Comparison of ENCODE assay signal across 8 mouse cellular contexts in genomic region chr16:10639111-10639889, GRCm38 (mm10).
DNase-seq lines count a peak whose midpoint lies in the region; ATAC-seq lines count a peak whose summit lies in the region.
"Had no signal": no experiment of that assay in that cellular context is flagged by ENCODE, and none has a peak within 500 bp of the region (broad histone marks: within the 10 kb centered on the region; RNA-seq: fewer than 3 reads in every experiment).

No protein-coding gene starts in this region.

- no peaks in the 10 kb centered on the region for H3K27me3 ChIP-seq in megakaryocyte, embryonic 14.5 days (replicated peaks)
- H3K27me3 ChIP-seq in limb, embryonic 10.5 days (ENCODE audit: low read depth, poor library complexity, severe bottlenecking) = no peaks in the 10 kb centered on the region
- H3K27me3 ChIP-seq: embryonic facial prominence, embryonic 13.5 days had no signal

- peaks cover 88% of the 10 kb centered on the region for H3K4me1 ChIP-seq in megakaryocyte, embryonic 14.5 days
- H3K4me1 ChIP-seq in limb, embryonic 10.5 days = peaks cover 39% of the 10 kb centered on the region

- H3K27ac ChIP-seq in limb, embryonic 10.5 days = peak overlapping the region; percentile 26; the same call in 1 of the 2 replicates
- H3K27ac ChIP-seq: embryonic facial prominence, embryonic 13.5 days had no signal

- ATAC-seq in megakaryocyte, adult 5-6 weeks (ENCODE audit: poor library complexity, severe bottlenecking) = no peak

- 81% methylated on average over 13 of the region's 13 CpGs for whole genome bisulfite sequencing in limb, embryonic 10.5 days

- peak; percentile 66 for DNase-seq in gonadal fat pad, adult 2 months (ENCODE audit: low read depth)
- no peak for DNase-seq in limb, embryonic 10.5 days (ENCODE audit: low spot score)
- DNase-seq in thymus, postnatal 36 days = peak; percentile 52 to 60
- no peak for DNase-seq in lung, postnatal 14 days
- DNase-seq in adrenal gland, adult 18-20 months (ENCODE audit: low spot score in 2 of 2) = no peak

- peaks cover 42% of the 10 kb centered on the region for H3K36me3 ChIP-seq in megakaryocyte, embryonic 14.5 days (replicated peaks; ENCODE audit: low read length)
- no peaks in the 10 kb centered on the region for H3K36me3 ChIP-seq in limb, embryonic 10.5 days
- H3K36me3 ChIP-seq: embryonic facial prominence, embryonic 13.5 days had no signal

- H3K4me3 ChIP-seq in megakaryocyte, embryonic 14.5 days (replicated peaks) = peak overlapping the region; percentile 84
- no peak overlapping the region for H3K4me3 ChIP-seq in limb, embryonic 10.5 days
- H3K4me3 ChIP-seq: embryonic facial prominence, embryonic 13.5 days had no signal

- H3K9me3 ChIP-seq in megakaryocyte, embryonic 14.5 days = no peaks in the 10 kb centered on the region
- no peaks in the 10 kb centered on the region for H3K9me3 ChIP-seq in limb, embryonic 10.5 days (replicated peaks)
- H3K9me3 ChIP-seq: embryonic facial prominence, embryonic 13.5 days had no signal

Comparison
In these comparisons a context has a peak if more than half of its experiments do, and no peak if none do; other contexts are left out.
1. DNase-seq: peak in gonadal fat pad, adult 2 months (single experiment) and thymus, postnatal 36 days (2 of 2); none in limb, embryonic 10.5 days (single experiment), lung, postnatal 14 days (single experiment) and adrenal gland, adult 18-20 months (0 of 2).